Mouse (Mus musculus) CD4-positive, CD25-positive, alpha-beta regulatory T cell, adult 2 months (primary cell): ENCODE results near the gene Hectd4.
"Not testable (repeated sequence)": the region's sequence is repeated elsewhere in the genome, so short reads cannot be mapped to it uniquely, and the experiment has no call there.

ENCODE experiments used
- DNase-seq: peaks from one replicate; pipeline ENCODE4 v3.0.0-alpha.2; 2012; ENCODE audit warnings: low read depth, low spot score

Gene Hectd4

GRCm38 (mm10) chr5:121206540-121206939 is 13.5 kb upstream of the Hectd4 start:
- no peak for DNase-seq

GRCm38 (mm10) chr5:121206984-121207383 is 13.0 kb upstream of the Hectd4 start:
- DNase-seq, result no peak

- no peak for DNase-seq
These were observed 10.0 kb upstream of the Hectd4 start for GRCm38 (mm10) chr5:121209755-121210600.

- DNase-seq, result no peak
These were observed 9.5 kb upstream of the Hectd4 start for GRCm38 (mm10) chr5:121210601-121210924.

- DNase-seq, result no peak
These were observed 7.9 kb upstream of the Hectd4 start for GRCm38 (mm10) chr5:121212108-121212507.

GRCm38 (mm10) chr5:121214707-121215106 is 5.3 kb upstream of the Hectd4 start:
- DNase-seq, result no peak

GRCm38 (mm10) chr5:121215380-121216125 is 4.5 kb upstream of the Hectd4 start:
- DNase-seq, result peak; percentile 81

GRCm38 (mm10) chr5:121216126-121216446 is 3.9 kb upstream of the Hectd4 start:
- DNase-seq, result no peak

- DNase-seq, result not testable (repeated sequence)
These were observed 3.3 kb upstream of the Hectd4 start for GRCm38 (mm10) chr5:121216584-121217312.

- no peak for DNase-seq
These were observed 2.7 kb upstream of the Hectd4 start for GRCm38 (mm10) chr5:121217313-121217634.

- DNase-seq, result no peak
These were observed 829 bp upstream of the Hectd4 start for GRCm38 (mm10) chr5:121219190-121219589.

- DNase-seq, result peak; percentile 63
These were observed 798 bp downstream of the Hectd4 start for GRCm38 (mm10) chr5:121220732-121221301.

GRCm38 (mm10) chr5:121221328-121221850 is 1.4 kb downstream of the Hectd4 start:
- no peak for DNase-seq

GRCm38 (mm10) chr5:121224020-121224419 is 4.0 kb downstream of the Hectd4 start:
- not testable (repeated sequence) for DNase-seq

- no peak for DNase-seq
These were observed 4.8 kb downstream of the Hectd4 start for GRCm38 (mm10) chr5:121224856-121225255.

GRCm38 (mm10) chr5:121225854-121226253 is 5.8 kb downstream of the Hectd4 start:
- DNase-seq, result no peak

- DNase-seq, result no peak
These were observed 6.4 kb downstream of the Hectd4 start for GRCm38 (mm10) chr5:121226406-121226805.

GRCm38 (mm10) chr5:121226845-121227244 is 6.8 kb downstream of the Hectd4 start:
- DNase-seq, result no peak

- DNase-seq, result not testable (repeated sequence)
These were observed 7.3 kb downstream of the Hectd4 start for GRCm38 (mm10) chr5:121227330-121227729.

- DNase-seq, result no peak
These were observed 9.2 kb downstream of the Hectd4 start for GRCm38 (mm10) chr5:121229182-121229581.

GRCm38 (mm10) chr5:121230811-121231210 is 10.8 kb downstream of the Hectd4 start:
- DNase-seq, result peak; percentile 37

GRCm38 (mm10) chr5:121232789-121233188 is 12.8 kb downstream of the Hectd4 start:
- DNase-seq, result no peak
